Mouse (Mus musculus) heart, embryonic 15.5 days (tissue): Measurements from ENCODE around the gene Pkp3. TPM values are rescaled to one million over a fixed set of nuclear protein-coding genes. Genes with fewer than 3 reads are reported as not detected.
A peak's percentile ranks its signal among the peaks of the same experiment; 100 is the strongest.

ENCODE experiments used
- ATAC-seq: fragments of 200-750 bp; cut with Nextera tagmentation; replicated peaks from 2 replicates; pipeline ENCODE4 v1.8.0; 2017; ENCODE audit warnings: low read depth, moderate TSS enrichment; ENCODE audit not compliant: insufficient number of reproducible peaks, insufficient read depth, low FRiP score
- H3K27ac ChIP-seq: fragments of 300-500 bp; sonication (generic); 2 replicates; pipeline ENCODE4 v1.5.1; 2015; ENCODE audit warnings: mild to moderate bottlenecking, inconsistent platforms
- H3K27me3 ChIP-seq: fragments of 300-500 bp; sonication (generic); 2 replicates; pipeline ENCODE4 v1.6.1; 2015; ENCODE audit warnings: inconsistent platforms
- H3K36me3 ChIP-seq: fragments of 300-500 bp; sonication (generic); 2 replicates; pipeline ENCODE4 v1.6.1; 2015; ENCODE audit warnings: mild to moderate bottlenecking, inconsistent platforms
- H3K4me1 ChIP-seq: fragments of 300-500 bp; sonication (generic); replicated peaks from 2 replicates; pipeline ENCODE4 v1.6.1; 2015; ENCODE audit warnings: inconsistent platforms
- H3K4me2 ChIP-seq: fragments of 300-500 bp; sonication (generic); 2 replicates; pipeline ENCODE4 v1.6.1; 2015; ENCODE audit warnings: inconsistent platforms, mild to moderate bottlenecking, moderate library complexity
- H3K4me3 ChIP-seq: fragments of 300-500 bp; sonication (generic); 2 replicates; pipeline ENCODE4 v1.5.1; 2015; ENCODE audit warnings: mild to moderate bottlenecking, inconsistent platforms
- H3K9ac ChIP-seq: fragments of 300-500 bp; sonication (generic); 2 replicates; pipeline ENCODE4 v1.6.1; 2015; ENCODE audit warnings: mild to moderate bottlenecking, inconsistent platforms
- H3K9me3 ChIP-seq: fragments of 300-500 bp; sonication (generic); replicated peaks from 2 replicates; pipeline ENCODE4 v1.6.1; 2016; ENCODE audit warnings: inconsistent platforms
- WGBS: fragments of 180-500 bp; shearing (Covaris S2); methylation state at CpG from one replicate; pipeline ENCODE4 v1.1.7; 2015; ENCODE audit warnings: mixed read lengths; 5-methylcytosine and 5-hydroxymethylcytosine counted together
- polyA plus RNA-seq: library from polyadenylated mRNA; unstranded; fragments of >200 nt; fragmentation: Nextera tagmentation; extraction: Ambion mirVana; gene quantifications from 2 replicates; pipeline ENCODE4 v1.2.1, GENCODE M21; 2015

Pkp3 gene
- polyA plus RNA-seq, 1 experiment from 2014 or later: 0.97 TPM

- peak overlapping the region; percentile 88 for H3K4me2 ChIP-seq
- 55% methylated on average over 6 of the region's 6 CpGs for WGBS
- peaks cover 16% of the 10 kb centered on the region for H3K4me1 ChIP-seq
- H3K4me3 ChIP-seq: peak overlapping the region; percentile 44; the same call in 1 of the 2 replicates
- no peak for ATAC-seq
- H3K36me3 ChIP-seq: no peaks in the 10 kb centered on the region
- H3K9ac ChIP-seq: no peak overlapping the region
- no peaks in the 10 kb centered on the region for H3K27me3 ChIP-seq
- no peaks in the 10 kb centered on the region for H3K9me3 ChIP-seq
- peak overlapping the region; percentile 90 for H3K27ac ChIP-seq
Observed at GRCm38 (mm10) chr7:141046931-141047580, 31.0 kb upstream of the Pkp3 start.

GRCm38 (mm10) chr7:141047581-141048225, 30.3 kb upstream of the Pkp3 start:
- peak overlapping the region; percentile 88 for H3K4me2 ChIP-seq
- H3K9me3 ChIP-seq: no peaks in the 10 kb centered on the region
- WGBS: 6% methylated on average over 16 of the region's 19 CpGs
- peak overlapping the region; percentile 90 for H3K27ac ChIP-seq
- peak overlapping the region; percentile 18; the same call in 1 of the 2 replicates for H3K9ac ChIP-seq
- peak overlapping the region; percentile 44 for H3K4me3 ChIP-seq
- ATAC-seq: peak; percentile 87
- H3K27me3 ChIP-seq: no peaks in the 10 kb centered on the region
- peaks cover 16% of the 10 kb centered on the region for H3K4me1 ChIP-seq
- no peaks in the 10 kb centered on the region for H3K36me3 ChIP-seq

- 10% methylated on average over 21 of the region's 21 CpGs for WGBS
Observed at GRCm38 (mm10) chr7:141048226-141049218, 29.5 kb upstream of the Pkp3 start.

GRCm38 (mm10) chr7:141049326-141049725, 28.7 kb upstream of the Pkp3 start:
- Histone ChIP-seq H3K36me3 (no peaks in the 10 kb centered on the region), H3K27me3 (no peaks in the 10 kb centered on the region), H3K4me3 (no peak overlapping the region), H3K27ac (no peak overlapping the region), H3K4me1 (peaks cover 16% of the 10 kb centered on the region), H3K9ac (no peak overlapping the region; the same call in 1 of the 2 replicates), H3K9me3 (no peaks in the 10 kb centered on the region), H3K4me2 (no peak overlapping the region)
- no peak for ATAC-seq
- 66% methylated on average over 2 of the region's 2 CpGs for WGBS

More at GRCm38 (mm10) chr7:141048226-141049218, 29.5 kb upstream of the Pkp3 start:
- H3K4me1 ChIP-seq: peaks cover 16% of the 10 kb centered on the region
- H3K27ac ChIP-seq: peak overlapping the region; percentile 90
- peak overlapping the region; percentile 88 for H3K4me2 ChIP-seq
- H3K4me3 ChIP-seq: peak overlapping the region; percentile 44
- peak; percentile 88 for ATAC-seq
- H3K9ac ChIP-seq: peak overlapping the region; percentile 28
- no peaks in the 10 kb centered on the region for H3K9me3 ChIP-seq
- H3K36me3 ChIP-seq: no peaks in the 10 kb centered on the region
- no peaks in the 10 kb centered on the region for H3K27me3 ChIP-seq

GRCm38 (mm10) chr7:141051060-141051685, 26.8 kb upstream of the Pkp3 start:
- no peak overlapping the region for H3K9ac ChIP-seq
- no peak overlapping the region for H3K4me3 ChIP-seq
- H3K4me2 ChIP-seq: no peak overlapping the region
- no peaks in the 10 kb centered on the region; the same call in 1 of the 2 replicates for H3K27me3 ChIP-seq
- 60% methylated on average over 17 of the region's 17 CpGs for WGBS
- H3K4me1 ChIP-seq: peaks cover 16% of the 10 kb centered on the region
- no peaks in the 10 kb centered on the region for H3K36me3 ChIP-seq
- no peak overlapping the region for H3K27ac ChIP-seq
- H3K9me3 ChIP-seq: no peaks in the 10 kb centered on the region
- ATAC-seq: no peak

- Histone ChIP-seq H3K4me2 (no peak overlapping the region), H3K9ac (no peak overlapping the region), H3K27ac (no peak overlapping the region), H3K9me3 (no peaks in the 10 kb centered on the region), H3K4me1 (peaks cover 13% of the 10 kb centered on the region), H3K4me3 (no peak overlapping the region), H3K36me3 (no peaks in the 10 kb centered on the region), H3K27me3 (no peaks in the 10 kb centered on the region; the same call in 1 of the 2 replicates)
- ATAC-seq: no peak
- 83% methylated on average over 4 of the region's 4 CpGs for WGBS
Observed at GRCm38 (mm10) chr7:141052016-141052415, 26.0 kb upstream of the Pkp3 start.

GRCm38 (mm10) chr7:141052421-141052820, 25.6 kb upstream of the Pkp3 start:
- H3K27me3 ChIP-seq: no peaks in the 10 kb centered on the region; the same call in 1 of the 2 replicates
- H3K27ac ChIP-seq: no peak overlapping the region
- H3K4me3 ChIP-seq: no peak overlapping the region
- H3K4me1 ChIP-seq: peaks cover 9% of the 10 kb centered on the region
- H3K9ac ChIP-seq: no peak overlapping the region
- 78% methylated on average over 2 of the region's 2 CpGs for WGBS
- no peaks in the 10 kb centered on the region for H3K9me3 ChIP-seq
- no peaks in the 10 kb centered on the region for H3K36me3 ChIP-seq
- no peak for ATAC-seq
- H3K4me2 ChIP-seq: no peak overlapping the region

GRCm38 (mm10) chr7:141055785-141056184, 22.2 kb upstream of the Pkp3 start:
- H3K9me3 ChIP-seq: no peaks in the 10 kb centered on the region
- H3K36me3 ChIP-seq: no peaks in the 10 kb centered on the region
- no peak overlapping the region for H3K4me2 ChIP-seq
- H3K9ac ChIP-seq: no peak overlapping the region
- H3K27me3 ChIP-seq: peaks cover 23% of the 10 kb centered on the region
- ATAC-seq: no peak
- no peak overlapping the region for H3K4me3 ChIP-seq
- peaks cover 7% of the 10 kb centered on the region for H3K4me1 ChIP-seq
- 67% methylated on average over 4 of the region's 4 CpGs for WGBS
- no peak overlapping the region for H3K27ac ChIP-seq

- Histone ChIP-seq H3K4me3 (no peak overlapping the region), H3K27ac (no peak overlapping the region), H3K9me3 (no peaks in the 10 kb centered on the region), H3K36me3 (no peaks in the 10 kb centered on the region), H3K27me3 (peaks cover 35% of the 10 kb centered on the region), H3K9ac (no peak overlapping the region), H3K4me1 (peaks cover 12% of the 10 kb centered on the region), H3K4me2 (no peak overlapping the region)
- ATAC-seq: no peak
- WGBS: 78% methylated on average over 6 of the region's 6 CpGs
Observed at GRCm38 (mm10) chr7:141056976-141057375, 21.0 kb upstream of the Pkp3 start.

- peaks cover 41% of the 10 kb centered on the region for H3K27me3 ChIP-seq
- peaks cover 12% of the 10 kb centered on the region for H3K4me1 ChIP-seq
Observed at GRCm38 (mm10) chr7:141057541-141057940, 20.5 kb upstream of the Pkp3 start.

More at GRCm38 (mm10) chr7:141057541-141057940, 20.5 kb upstream of the Pkp3 start:
- ATAC-seq: no peak
- H3K27ac ChIP-seq: no peak overlapping the region
- WGBS: 71% methylated on average over 1 of the region's 1 CpGs
- no peak overlapping the region for H3K4me3 ChIP-seq
- no peaks in the 10 kb centered on the region for H3K36me3 ChIP-seq
- no peak overlapping the region for H3K4me2 ChIP-seq
- H3K9me3 ChIP-seq: no peaks in the 10 kb centered on the region
- no peak overlapping the region for H3K9ac ChIP-seq
